Mouse (Mus musculus) natural killer cell, adult 2 months (primary cell): ENCODE measurements around the gene Kcnj6.

ENCODE experiments used
- DNase-seq, 2 experiments: peaks; one replicate each; pipeline ENCODE4 v3.0.0; 2022; ENCODE audit warnings: low spot score in 2 of 2

Gene Kcnj6

DNA sequence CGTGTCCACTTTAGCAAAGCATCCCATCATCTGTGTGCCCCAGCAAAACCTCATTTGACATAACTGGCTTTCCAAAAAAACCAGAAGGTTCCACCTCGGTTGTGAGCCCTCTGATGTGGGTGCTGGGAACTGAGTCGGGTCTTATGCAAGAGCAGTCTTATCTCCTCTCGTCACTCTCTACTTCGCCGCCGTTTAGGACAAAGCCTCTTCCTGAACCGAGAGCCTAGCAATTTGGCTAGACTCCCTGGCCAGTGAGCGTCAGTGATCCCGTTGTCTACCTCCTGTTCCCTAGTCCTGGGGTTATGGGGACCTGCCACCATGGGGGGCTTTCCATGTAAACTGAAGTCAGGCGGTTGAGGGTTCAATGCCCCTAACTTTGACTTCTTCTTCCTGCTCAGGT is 280.4 kb downstream of the Kcnj6 start:
- DNase-seq: no peak

DNA sequence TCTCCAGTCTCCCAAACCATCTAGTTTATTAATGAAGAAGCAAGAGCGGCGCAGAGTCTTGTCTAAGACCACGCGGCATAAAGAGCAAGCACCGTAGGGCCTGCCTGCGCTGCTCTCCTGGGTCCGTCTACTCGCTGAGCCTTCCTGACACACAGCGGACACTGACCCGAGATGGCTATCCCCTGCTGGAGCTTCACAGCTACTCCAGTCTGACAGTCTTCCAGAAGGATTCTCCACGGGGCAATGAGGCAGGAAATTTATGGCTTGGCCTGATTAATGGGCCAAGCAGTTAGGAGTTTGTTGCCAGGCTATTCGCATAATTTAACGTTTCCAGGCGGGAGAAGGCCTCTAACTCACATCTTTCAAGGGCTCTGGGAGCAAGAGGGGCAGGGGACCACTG is 283.0 kb downstream of the Kcnj6 start:
- DNase-seq: no peak

DNA sequence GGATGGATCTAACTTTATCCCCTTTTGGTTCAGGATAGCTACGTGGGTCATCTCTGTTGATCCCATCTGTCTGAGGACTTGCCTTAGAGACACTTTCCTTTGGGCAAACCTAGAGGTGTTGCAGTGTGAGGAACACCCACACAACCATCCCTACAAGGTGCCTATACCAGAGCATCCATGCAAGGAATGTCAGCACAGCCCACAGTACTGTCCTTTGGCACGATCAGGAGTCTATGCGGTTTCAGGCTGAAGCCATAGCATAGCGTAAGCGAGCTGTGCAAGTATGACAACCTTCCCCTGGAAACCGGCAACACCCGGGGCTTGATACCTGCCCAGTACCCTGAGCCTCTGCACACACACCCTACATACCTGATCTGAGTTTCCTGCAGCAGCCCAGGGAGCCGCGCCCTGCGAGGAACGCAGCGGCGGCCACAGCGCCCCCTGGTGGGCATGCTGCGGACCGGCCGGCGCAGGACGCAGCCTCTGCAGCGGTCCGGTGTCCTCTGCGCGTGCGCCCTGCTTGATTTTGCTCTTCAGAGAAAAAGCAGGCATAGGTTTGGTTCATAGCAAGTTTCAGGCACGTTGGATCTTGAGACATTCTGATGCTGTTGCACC is 283.9 kb downstream of the Kcnj6 start:
- DNase-seq: peak; percentile 57 to 77

DNA sequence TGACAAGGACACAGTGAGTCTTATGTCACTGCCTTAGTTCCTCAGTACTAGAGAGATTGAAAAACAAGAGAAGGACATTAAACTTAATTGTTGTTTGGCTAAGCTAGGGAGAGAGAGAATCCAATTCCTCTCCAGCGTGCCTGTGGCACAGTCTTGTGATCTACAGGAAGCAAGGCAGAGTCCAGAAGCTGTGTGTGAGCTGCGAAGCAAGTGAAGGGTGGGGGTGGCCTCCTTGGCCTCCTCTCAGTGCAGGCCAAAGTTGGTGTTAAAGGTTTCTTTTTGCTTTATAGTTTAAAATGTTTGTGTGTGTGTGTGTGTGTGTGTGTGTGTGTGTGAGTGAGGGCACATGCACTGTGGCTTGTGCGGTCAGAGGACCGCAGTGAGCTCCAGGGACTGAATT is 295.5 kb downstream of the Kcnj6 start:
- DNase-seq: no peak

DNA sequence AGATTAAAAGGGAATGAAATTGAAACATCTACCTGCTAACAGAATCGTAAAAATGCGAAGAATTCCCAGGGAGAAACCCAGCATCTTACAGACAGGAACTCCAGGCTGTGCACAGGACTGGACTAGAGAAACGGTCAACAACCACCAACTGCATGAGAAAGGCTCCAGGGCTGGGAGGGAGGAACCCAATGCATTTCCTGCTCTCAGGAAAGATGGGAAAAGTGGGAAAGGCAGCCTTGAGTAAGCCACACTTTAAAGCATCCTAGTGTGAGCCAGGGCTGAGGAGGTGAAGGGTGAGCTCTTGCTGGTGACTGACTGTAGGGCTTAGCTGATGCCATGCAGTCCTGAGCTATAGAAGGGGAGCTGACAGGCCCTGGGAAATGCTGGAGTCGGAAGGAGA is 296.4 kb downstream of the Kcnj6 start:
- no peak for DNase-seq
